Mouse (Mus musculus): ENCODE data around the gene Afm.

DNA sequence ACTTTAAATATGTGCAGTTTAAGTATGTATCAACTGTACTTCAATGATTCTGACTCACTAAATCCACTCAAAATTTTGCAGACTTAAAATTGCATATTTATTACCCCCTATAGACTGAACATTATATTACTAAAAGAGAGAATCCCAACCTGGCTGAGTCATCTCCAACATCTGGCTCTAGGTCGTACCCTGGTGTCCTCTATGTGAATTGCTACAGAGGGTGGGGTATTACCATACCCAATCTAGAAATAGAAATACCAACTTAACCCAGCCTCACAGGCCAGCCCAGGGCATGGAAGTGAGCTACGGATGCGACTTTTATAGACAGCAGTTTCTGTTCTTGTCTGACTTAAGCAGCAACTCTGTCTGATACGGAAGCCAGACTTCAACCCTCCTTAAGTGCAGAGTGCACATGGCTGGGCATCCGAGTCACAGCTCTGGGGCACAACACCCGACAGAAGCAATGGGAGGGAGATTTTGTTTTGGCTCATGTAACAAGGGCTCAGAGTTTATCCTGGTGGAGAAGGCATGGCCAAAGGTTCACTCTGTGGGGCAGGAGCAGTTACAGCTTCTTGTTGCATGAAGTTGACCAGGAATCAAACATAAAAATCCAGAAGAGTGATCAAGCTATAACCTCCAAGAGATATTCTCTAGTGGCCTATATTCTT, 6.3 kb upstream of the Afm start:
- peak; percentile 13; the same call in 1 of the 2 replicates for TF ChIP-seq CTCF (IDR thresholded peaks at IDR 0.05; ENCODE audit: low read depth)
- TF ChIP-seq EP300 (IDR thresholded peaks at IDR 0.05; ENCODE audit: low read depth), result no peak
